In the genomic region with DNA sequence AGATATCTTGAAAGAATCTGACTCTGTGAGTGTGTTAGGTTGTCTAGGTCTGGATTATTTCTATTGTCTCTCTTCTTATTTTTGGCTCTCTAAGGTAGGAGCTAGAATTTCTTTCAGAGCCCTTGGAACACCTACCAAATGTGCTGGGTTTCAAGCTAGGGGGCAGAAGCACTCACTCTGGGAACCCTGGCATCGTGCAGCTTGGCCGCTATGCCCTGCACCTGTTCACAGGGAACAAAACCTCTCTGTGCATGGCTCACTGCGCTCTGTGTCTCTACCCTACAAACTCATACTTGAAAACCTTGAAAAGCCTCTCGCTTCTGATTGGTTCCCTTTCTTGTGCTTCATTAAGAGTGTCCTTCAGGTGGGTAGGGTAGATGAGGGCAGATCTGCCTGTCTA, we compare ENCODE assay signal across 22 mouse cellular contexts.
"Had no signal": no experiment of that assay in that cellular context is flagged by ENCODE, and none has a peak within 500 bp of the region (broad histone marks: within the 10 kb centered on the region; RNA-seq: fewer than 3 reads in every experiment).

No protein-coding gene starts in this region.

- DNase-seq: kidney, adult 9 months; kidney, postnatal 25 days; left cerebral cortex, postnatal 4 days; liver, postnatal 0 days; lung, postnatal 10 days; lung, postnatal 36 days; retina, postnatal 1 day; right cerebral cortex, postnatal 25 days; spleen, adult 18-20 months; thymus, adult 18-20 months; thymus, postnatal 36 days had no signal

- H3K27ac ChIP-seq: kidney, postnatal 0 days; limb, embryonic 12.5 days; limb, embryonic 15.5 days; liver, embryonic 14.5 days; lung, embryonic 15.5 days; midbrain, embryonic 10.5 days; midbrain, embryonic 13.5 days; neural tube, embryonic 13.5 days had no signal

- ATAC-seq: liver, postnatal 0 days; midbrain, embryonic 13.5 days; midbrain, embryonic 16.5 days had no signal

- H3K4me3 ChIP-seq: limb, embryonic 12.5 days; limb, embryonic 15.5 days; lung, embryonic 15.5 days; megakaryocyte, embryonic 14.5 days; midbrain, embryonic 10.5 days; midbrain, embryonic 13.5 days; myocyte; neural tube, embryonic 13.5 days had no signal
